19 mouse cellular contexts compared by ENCODE assay signal in genomic region chr13:30782419-30782818, GRCm38 (mm10). TPM values are rescaled to one million over a fixed set of nuclear protein-coding genes. Genes with fewer than 3 reads are reported as not detected.
DNase-seq lines count a peak whose midpoint lies in the region; ATAC-seq and TF ChIP-seq lines count a peak whose summit lies in the region.
"Had no signal": no experiment of that assay in that cellular context is flagged by ENCODE, and none has a peak within 500 bp of the region (broad histone marks: within the 10 kb centered on the region; RNA-seq: fewer than 3 reads in every experiment).

No protein-coding gene starts in this region.

- DNase-seq in heart, adult 18-20 months: no peak
- no peak for DNase-seq in Patski (ENCODE audit: low read depth, low spot score)
- DNase-seq in embryo, embryonic 9.5 days (ENCODE audit: extremely low spot score): peak; percentile 12
- DNase-seq in limb, embryonic 14.5 days (ENCODE audit: low spot score): peak; percentile 31
- no peak for DNase-seq in kidney, adult 9 months
- DNase-seq: adrenal gland, postnatal 14 days; cerebellum, postnatal 10 days; forebrain, postnatal 0 days; lung, postnatal 14 days; right cerebral cortex, postnatal 4 days; thymus, postnatal 25 days had no signal

- 37% methylated on average over 8 of the region's 8 CpGs for WGBS in heart, embryonic 16.5 days
- 35% methylated on average over 8 of the region's 8 CpGs for WGBS in limb, embryonic 14.5 days
- WGBS in kidney, embryonic 16.5 days: 37% methylated on average over 8 of the region's 8 CpGs

- H3K4me1 ChIP-seq in heart, embryonic 16.5 days (ENCODE audit: control insufficient read depth, insufficient read depth, low read length): peaks cover 14% of the 10 kb centered on the region
- H3K4me1 ChIP-seq in limb, embryonic 14.5 days (ENCODE audit: control insufficient read depth, insufficient read depth, low read length): 0 out of 2 replicates have a peak, but pooled peaks cover 9% of the 10 kb centered on the region
- no peaks in the 10 kb centered on the region for H3K4me1 ChIP-seq in kidney, embryonic 16.5 days (ENCODE audit: insufficient read depth, low read length)
- H3K4me1 ChIP-seq: midbrain, embryonic 13.5 days had no signal

- no peaks in the 10 kb centered on the region for H3K27me3 ChIP-seq in heart, embryonic 16.5 days (ENCODE audit: control insufficient read depth, insufficient read depth, low read length)
- no peaks in the 10 kb centered on the region for H3K27me3 ChIP-seq in Patski
- no peaks in the 10 kb centered on the region for H3K27me3 ChIP-seq in limb, embryonic 14.5 days (ENCODE audit: control insufficient read depth, insufficient read depth, low read length)
- H3K27me3 ChIP-seq in kidney, embryonic 16.5 days (ENCODE audit: insufficient read depth, low read length): no peaks in the 10 kb centered on the region
- H3K27me3 ChIP-seq: midbrain, embryonic 13.5 days had no signal

- CTCF ChIA-PET in Patski (lab: Charles Lee): interaction anchor here (1.3 kb wide), 1 partner anchor 9 kb away, joined by 3 read pairs; no protein-coding TSS in a partner anchor

- no peaks in the 10 kb centered on the region for H3K36me3 ChIP-seq in heart, embryonic 16.5 days (ENCODE audit: control insufficient read depth, insufficient read depth)
- H3K36me3 ChIP-seq in limb, embryonic 14.5 days (ENCODE audit: control insufficient read depth, insufficient read depth, low read length): no peaks in the 10 kb centered on the region
- H3K36me3 ChIP-seq in kidney, embryonic 16.5 days (ENCODE audit: insufficient read depth, low read length): no peaks in the 10 kb centered on the region
- H3K36me3 ChIP-seq: midbrain, embryonic 13.5 days had no signal

- POLR2A ChIA-PET in Patski (lab: Charles Lee): interaction anchor here (0.5 kb wide), 1 partner anchor 14 kb away, joined by 5 read pairs; no protein-coding TSS in a partner anchor

- TF ChIP-seq CTCF in Patski (IDR thresholded peaks at IDR 0.05): no peak

- H3K4me3 ChIP-seq in heart, embryonic 16.5 days (ENCODE audit: low read length): no peak overlapping the region
- H3K4me3 ChIP-seq in limb, embryonic 14.5 days (replicated peaks; ENCODE audit: low read length): no peak overlapping the region
- no peak overlapping the region for H3K4me3 ChIP-seq in kidney, embryonic 16.5 days (ENCODE audit: low read length)
- H3K4me3 ChIP-seq: erythroblast, embryonic 14.5 days; heart, adult 2 months; midbrain, embryonic 13.5 days had no signal

- no peak overlapping the region for H3K9ac ChIP-seq in heart, embryonic 16.5 days (ENCODE audit: low read length)
- H3K9ac ChIP-seq in limb, embryonic 14.5 days (ENCODE audit: low read depth, low read length, severe bottlenecking): no peak overlapping the region
- H3K9ac ChIP-seq in kidney, embryonic 16.5 days (replicated peaks; ENCODE audit: low read length): no peak overlapping the region
- H3K9ac ChIP-seq: forebrain, postnatal 0 days; liver, embryonic 14.5 days; midbrain, embryonic 13.5 days had no signal

- no peak overlapping the region for H3K27ac ChIP-seq in heart, embryonic 16.5 days (ENCODE audit: low read length)
- H3K27ac ChIP-seq in limb, embryonic 14.5 days (replicated peaks; ENCODE audit: low read depth, low read length): no peak overlapping the region
- H3K27ac ChIP-seq in kidney, embryonic 16.5 days (ENCODE audit: low read length): no peak overlapping the region
- H3K27ac ChIP-seq: heart, adult 2 months; kidney, postnatal 0 days; liver, embryonic 14.5 days; midbrain, embryonic 13.5 days had no signal

- peak overlapping the region; percentile 1; the same call in 1 of the 2 replicates for H3K4me2 ChIP-seq in heart, embryonic 16.5 days (ENCODE audit: low read depth, low read length)
- H3K4me2 ChIP-seq in limb, embryonic 14.5 days (replicated peaks; ENCODE audit: low read depth, low read length, severe bottlenecking): no peak overlapping the region
- no peak overlapping the region for H3K4me2 ChIP-seq in kidney, embryonic 16.5 days (replicated peaks; ENCODE audit: low read depth, low read length)
- H3K4me2 ChIP-seq: midbrain, embryonic 13.5 days had no signal

- in situ Hi-C loops in Patski (cut with MboI; ENCODE audit: low pct_unique_long_range_greater_than_20kb): no loop called here

- no peaks in the 10 kb centered on the region for H3K9me3 ChIP-seq in heart, embryonic 16.5 days (replicated peaks; ENCODE audit: control insufficient read depth, low read length)
- no peaks in the 10 kb centered on the region for H3K9me3 ChIP-seq in limb, embryonic 14.5 days (ENCODE audit: control insufficient read depth, low read length)
- H3K9me3 ChIP-seq in kidney, embryonic 16.5 days (ENCODE audit: low read length): no peaks in the 10 kb centered on the region
- H3K9me3 ChIP-seq: midbrain, embryonic 13.5 days had no signal

- no peak for TF ChIP-seq POLR2A in limb, embryonic 14.5 days (IDR thresholded peaks at IDR 0.05; ENCODE audit: borderline replicate concordance, extremely low read depth, insufficient read depth, insufficient read length)

- no peak for ATAC-seq in heart, embryonic 16.5 days (replicated peaks; ENCODE audit: extremely low read depth, insufficient read depth, low FRiP score)
- peak; percentile 76 for ATAC-seq in Patski
- ATAC-seq in limb, embryonic 14.5 days (ENCODE audit: low FRiP score, low read depth): no peak
- ATAC-seq in kidney, embryonic 16.5 days (ENCODE audit: low FRiP score, low TSS enrichment): no peak
- ATAC-seq: forebrain, postnatal 0 days; midbrain, embryonic 13.5 days had no signal

RNA-seq across cellular contexts. Expression of gene Irf4, which starts 33.4 kb away (rescaled TPM):
- polyA plus RNA-seq in heart, embryonic 16.5 days (2015; fragmentation: Nextera tagmentation; extraction: Ambion mirVana): 0.22 and 0.24 TPM in 2 replicates
- 1 to 10 TPM; 1.1 to 5.5 TPM for total RNA-seq in heart, adult 18-20 months (2021)
- polyA plus RNA-seq in Patski (2021): 0.15 TPM
- polyA plus RNA-seq in limb, embryonic 14.5 days (2012; rRNA removed): 0.27 and 0.34 TPM in 2 replicates
- polyA plus RNA-seq in limb, embryonic 14.5 days (2014; fragmentation: Nextera tagmentation; extraction: Ambion mirVana): 0.18 and 0.29 TPM in 2 replicates
- polyA plus RNA-seq in kidney, embryonic 16.5 days (2015; fragmentation: Nextera tagmentation; extraction: Ambion mirVana): 0.15 and 0.22 TPM in 2 replicates
- polyA plus RNA-seq: erythroblast, embryonic 14.5 days; neural tube, embryonic 11.5 days had no signal

Comparison
In these comparisons a context has a peak if more than half of its experiments do, and no peak if none do; other contexts are left out.
1. DNase-seq: peak in embryo, embryonic 9.5 days (single experiment) and limb, embryonic 14.5 days (single experiment); none in heart, adult 18-20 months (0 of 2), Patski (single experiment) and kidney, adult 9 months (single experiment).